Mouse (Mus musculus): Measurements from ENCODE around the gene Mboat2.

DNA sequence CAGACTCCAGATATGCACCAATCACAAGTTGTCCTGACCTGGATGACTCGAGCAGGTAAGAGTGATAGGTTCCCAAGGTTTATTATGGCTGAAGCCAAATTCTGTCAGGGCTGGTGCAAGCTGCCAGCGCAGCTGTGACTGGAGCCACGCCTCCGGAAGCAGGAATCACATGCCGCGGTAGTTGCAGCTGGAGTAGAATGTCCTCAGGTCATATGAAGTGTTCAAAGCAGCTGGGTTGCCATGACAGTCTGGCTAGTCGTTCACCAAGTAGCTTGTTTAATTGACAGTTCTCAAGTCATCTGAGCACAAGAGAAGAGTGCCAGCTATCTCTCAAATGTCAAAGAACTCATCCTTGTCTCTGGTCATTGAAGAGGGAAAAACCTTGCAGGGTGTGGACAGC lies 28.7 kb downstream of the Mboat2 start:
- TF ChIP-seq POLR2A (IDR thresholded peaks at IDR 0.05; ENCODE audit: insufficient read depth, low read depth, low read length) = no peak
- no peak for TF ChIP-seq CTCF (IDR thresholded peaks at IDR 0.05; ENCODE audit: insufficient read depth, low read depth, low read length)
